Mouse (Mus musculus) spleen, adult 2 months (tissue): ENCODE measurements around the gene Ganc.

Source experiments
- CTCF ChIP-seq: fragments of 200-500 bp; IDR thresholded peaks from 2 replicates; pipeline ENCODE4 v1.5.1; 2011; ENCODE audit warnings: mild to moderate bottlenecking, inconsistent platforms; ENCODE audit not compliant: insufficient read depth, insufficient read length, insufficient replicate concordance; ENCODE audit errors: extremely low read depth
- POLR2A ChIP-seq: fragments of 200-500 bp; IDR thresholded peaks from 2 replicates; pipeline ENCODE4 v1.6.1; 2011; ENCODE audit warnings: low read depth, low read length, inconsistent platforms

DNA sequence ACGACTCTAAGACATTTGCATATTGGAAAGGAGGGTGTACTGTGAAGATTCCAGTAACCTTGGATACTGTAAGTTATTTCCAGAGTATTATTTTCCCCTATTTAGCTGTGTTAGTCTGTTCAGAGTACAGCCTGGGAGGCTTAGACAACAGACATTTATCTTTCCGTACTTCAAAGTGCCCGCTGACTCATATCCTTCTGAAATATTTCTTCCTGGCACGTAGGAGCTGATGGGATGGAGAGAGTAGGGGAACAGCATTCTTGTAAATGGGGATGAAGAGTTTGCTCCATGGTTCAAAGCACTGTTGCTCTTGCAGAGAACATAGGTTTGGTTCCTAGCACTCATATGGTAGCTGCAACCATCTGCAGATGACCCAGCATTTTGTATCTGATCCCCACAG lies 48.9 kb downstream of the Ganc start:
- no peak for TF ChIP-seq POLR2A
- no peak for TF ChIP-seq CTCF
